Mouse (Mus musculus) lung, postnatal 25 days (tissue): ENCODE data around the gene Stk24.

ENCODE experiments used
- DNase-seq: peaks from one replicate; pipeline ENCODE4 v3.0.0; 2022; ENCODE audit warnings: low spot score

Gene Stk24

GRCm38 (mm10) chr14:121314934-121315333, 64.9 kb downstream of the Stk24 start:
- no peak for DNase-seq

DNA sequence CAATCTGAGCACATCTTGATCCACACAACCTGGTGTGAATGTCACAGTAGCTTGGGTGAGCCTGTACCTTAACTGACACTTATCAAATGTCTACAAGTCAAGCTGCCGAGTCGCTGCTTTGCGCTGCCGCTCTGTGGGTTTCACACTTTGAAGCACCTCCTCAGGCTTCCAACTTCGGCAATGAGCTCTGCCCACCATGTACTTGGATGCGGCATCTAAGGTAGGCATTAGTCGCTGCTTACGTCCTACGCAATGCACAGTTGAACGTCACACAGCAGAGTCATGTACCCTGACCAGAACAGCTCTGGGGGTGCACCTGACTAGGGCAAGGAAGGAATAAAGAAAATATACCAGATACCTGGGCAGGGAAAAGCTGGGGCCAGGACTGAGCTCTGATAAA, 66.5 kb downstream of the Stk24 start:
- no peak for DNase-seq

- no peak for DNase-seq
These were observed 68.7 kb downstream of the Stk24 start for GRCm38 (mm10) chr14:121311083-121311482.

- DNase-seq = no peak
These were observed 69.3 kb downstream of the Stk24 start for GRCm38 (mm10) chr14:121310325-121311080.

GRCm38 (mm10) chr14:121309909-121310308, 69.9 kb downstream of the Stk24 start:
- DNase-seq = no peak

DNA sequence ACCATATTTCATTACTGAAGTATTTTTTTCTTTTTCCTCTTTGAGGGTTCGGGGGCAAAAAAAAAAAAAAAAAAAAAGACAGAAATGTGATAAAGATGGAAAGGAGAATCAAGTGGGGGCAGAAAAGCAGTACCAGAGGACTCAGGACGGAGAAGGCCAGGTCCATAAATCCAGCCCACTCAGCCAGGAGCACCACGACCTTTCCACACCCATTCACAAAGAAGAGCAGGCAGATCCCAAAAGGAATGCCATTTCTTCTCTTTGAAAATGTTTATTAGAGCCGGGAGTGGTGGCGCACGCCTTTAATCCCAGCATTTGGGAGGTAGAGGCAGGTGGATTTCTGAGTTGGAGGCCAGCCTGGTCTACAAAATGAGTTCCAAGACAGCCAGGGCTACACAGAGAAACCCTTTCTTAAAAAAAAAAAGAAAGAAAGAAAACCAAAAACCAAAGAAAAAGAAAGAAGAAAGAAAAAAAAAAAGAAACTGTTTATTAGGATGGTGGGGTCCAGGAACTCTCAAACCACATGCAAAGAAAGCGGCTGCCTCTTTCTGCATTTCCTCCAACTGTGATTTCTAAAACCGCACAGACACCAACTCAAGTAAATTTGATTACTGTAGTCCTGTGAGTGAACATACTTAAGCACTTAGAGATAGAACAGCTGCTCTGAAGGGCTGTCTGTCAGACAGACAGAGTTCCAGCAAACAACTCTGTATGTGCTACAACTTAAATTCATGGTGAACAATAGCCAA, 74.3 kb downstream of the Stk24 start:
- no peak for DNase-seq

- no peak for DNase-seq
These were observed 75.3 kb downstream of the Stk24 start for GRCm38 (mm10) chr14:121304523-121304922.

- no peak for DNase-seq
These were observed 80.7 kb downstream of the Stk24 start for GRCm38 (mm10) chr14:121299093-121299492.

DNA sequence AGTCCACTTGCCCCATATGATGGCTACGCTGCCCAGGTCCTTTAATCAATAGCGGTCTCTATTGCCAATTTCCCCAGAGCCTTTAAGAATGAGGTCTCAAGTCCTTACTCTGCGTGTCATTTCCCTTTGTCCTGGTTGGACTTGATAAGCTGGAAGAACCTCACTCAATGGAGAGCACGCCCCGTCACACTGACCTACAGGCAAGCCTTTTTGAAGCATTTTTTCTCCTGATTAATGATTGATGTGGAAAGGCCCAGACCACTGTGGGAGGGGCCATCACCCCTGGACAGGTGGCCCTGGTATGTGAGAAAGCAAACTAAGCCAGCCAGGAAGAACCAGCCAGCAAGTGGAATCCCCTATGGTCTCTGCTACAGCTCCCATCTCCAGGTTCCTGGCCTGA, 81.3 kb downstream of the Stk24 start:
- DNase-seq = no peak

DNA sequence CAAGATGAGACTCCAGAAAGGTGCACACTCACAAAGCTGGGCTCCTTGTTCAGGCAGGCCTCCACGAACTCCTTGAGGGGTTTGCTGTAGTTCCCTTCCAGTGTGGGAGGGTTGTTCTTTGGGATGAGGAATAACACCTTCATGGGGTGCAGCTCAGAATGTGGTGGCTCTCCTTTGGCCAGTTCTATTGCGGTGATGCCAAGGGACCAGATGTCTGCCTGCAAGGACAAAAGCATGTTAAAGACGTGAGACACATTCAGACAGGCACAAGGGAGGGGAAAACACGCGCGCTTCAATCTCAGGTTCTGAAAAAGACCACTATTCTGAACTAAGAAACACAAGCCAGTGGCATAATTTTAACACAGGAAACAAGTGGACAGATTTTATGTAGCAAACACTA, 82.7 kb downstream of the Stk24 start:
- DNase-seq = no peak

- no peak for DNase-seq
These were observed 85.3 kb downstream of the Stk24 start for GRCm38 (mm10) chr14:121294484-121294883.

DNA sequence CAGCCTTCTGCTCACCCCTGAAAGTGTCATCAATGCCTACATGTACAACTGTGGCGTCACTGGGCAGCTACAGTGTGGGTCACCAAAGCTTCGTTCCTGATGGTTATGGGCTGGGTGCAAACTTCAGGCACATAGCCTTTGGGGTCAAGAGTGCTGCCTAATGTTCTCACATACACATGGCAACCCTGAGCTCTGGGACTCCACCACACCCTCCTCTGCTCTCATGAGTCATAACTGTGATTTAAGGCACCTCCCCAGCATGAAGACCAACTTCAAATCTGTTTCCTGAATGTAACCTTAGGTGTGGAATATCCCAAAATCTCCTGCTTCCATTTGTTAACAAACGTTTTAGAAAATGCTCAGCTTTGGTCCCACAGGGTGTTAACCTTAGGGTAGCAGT, 87.4 kb downstream of the Stk24 start:
- DNase-seq = no peak

- no peak for DNase-seq
These were observed 87.9 kb downstream of the Stk24 start for GRCm38 (mm10) chr14:121291881-121292280.

GRCm38 (mm10) chr14:121285379-121286120, 94.3 kb downstream of the Stk24 start:
- no peak for DNase-seq

DNA sequence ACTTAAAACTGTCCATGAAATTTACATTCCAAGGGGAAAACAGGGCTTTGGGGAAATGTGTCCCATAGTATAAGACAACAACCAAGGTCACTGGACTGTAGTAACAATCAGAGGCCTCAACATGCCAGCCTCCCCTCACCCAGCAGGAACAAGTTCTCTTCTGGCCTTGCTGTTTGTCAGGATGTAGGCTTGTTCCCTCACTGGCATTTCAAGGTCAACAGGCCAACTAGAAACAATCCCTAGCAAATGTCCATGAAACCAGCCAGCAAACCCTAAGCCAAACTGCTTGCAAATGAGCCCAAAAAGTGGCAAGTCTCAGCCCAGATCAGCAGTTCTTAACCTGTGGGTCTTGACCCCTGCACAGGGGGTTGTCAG, 98.5 kb downstream of the Stk24 start:
- DNase-seq = no peak

DNA sequence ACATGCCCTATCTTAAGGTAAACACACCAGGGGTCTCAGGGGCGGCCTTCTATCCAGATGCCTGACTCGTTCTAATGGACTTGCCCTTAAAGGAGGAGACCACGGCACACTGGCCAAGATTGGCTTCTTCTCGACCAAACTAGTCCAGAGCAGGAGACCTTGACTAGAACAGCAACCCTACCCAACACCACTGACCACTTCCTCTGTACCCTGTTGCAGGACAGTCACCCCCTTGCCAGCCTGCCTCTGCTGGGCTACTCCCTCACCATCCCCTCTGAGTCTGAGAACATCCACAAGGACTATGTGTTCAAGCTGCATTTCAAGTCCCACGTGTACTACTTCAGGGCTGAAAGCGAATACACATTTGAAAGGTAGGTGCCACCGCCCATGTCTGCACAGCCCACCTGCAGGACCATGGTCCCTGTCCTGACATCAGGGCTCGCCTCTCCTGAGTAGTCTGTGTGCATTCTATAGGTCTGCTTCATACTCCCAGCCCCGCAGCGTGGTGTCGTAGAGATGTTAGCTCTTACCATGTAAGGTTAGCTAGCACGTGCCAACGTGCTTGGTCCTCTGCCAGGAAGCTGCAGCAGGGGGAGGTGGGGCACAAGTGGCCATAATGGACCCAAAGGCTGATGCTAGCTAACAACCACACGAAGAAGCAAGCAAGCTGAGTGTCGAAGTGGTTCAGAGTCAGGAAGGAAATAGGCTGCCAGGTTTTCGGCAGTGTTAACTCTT, 99.0 kb downstream of the Stk24 start:
- no peak for DNase-seq

DNA sequence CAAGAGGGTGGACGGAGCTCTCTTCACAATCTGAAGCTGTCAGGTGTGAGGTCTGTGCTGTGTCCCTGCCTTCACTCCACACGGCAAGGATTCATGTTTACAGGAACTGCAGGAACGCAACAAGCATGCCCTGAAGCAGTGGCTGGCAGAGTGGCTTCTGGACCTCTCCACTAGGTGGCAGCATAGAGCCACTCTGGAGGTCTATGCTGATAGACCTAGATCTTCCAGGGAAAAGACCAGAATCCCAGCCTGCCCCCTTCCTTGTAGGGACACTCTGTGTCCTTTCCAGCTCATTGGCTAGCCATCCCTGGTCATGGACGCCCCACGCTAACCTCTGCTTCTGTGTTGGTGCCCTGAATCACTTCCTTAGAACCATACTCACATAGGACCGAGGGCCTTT, 100.7 kb downstream of the Stk24 start:
- DNase-seq = peak; percentile 80

DNA sequence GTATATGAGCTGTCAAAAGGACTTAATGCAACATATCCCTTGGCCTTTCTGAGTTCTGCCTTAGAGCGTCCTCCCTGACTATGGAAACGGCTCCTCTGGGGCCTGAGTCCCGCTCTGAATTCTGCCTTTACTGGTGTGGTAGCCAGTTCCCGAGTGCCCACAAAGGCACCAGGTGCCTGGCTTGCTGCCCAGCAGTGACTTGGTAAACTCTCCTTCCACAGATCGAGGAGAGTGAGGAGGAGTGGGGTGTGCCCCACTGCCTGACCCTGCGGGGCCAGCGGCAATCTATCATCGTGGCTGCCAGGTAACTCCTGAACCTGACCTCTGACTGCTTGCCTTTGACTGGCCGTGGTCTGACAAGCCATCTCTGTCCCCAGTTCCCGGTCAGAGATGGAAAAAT, 103.8 kb downstream of the Stk24 start:
- DNase-seq = no peak

DNA sequence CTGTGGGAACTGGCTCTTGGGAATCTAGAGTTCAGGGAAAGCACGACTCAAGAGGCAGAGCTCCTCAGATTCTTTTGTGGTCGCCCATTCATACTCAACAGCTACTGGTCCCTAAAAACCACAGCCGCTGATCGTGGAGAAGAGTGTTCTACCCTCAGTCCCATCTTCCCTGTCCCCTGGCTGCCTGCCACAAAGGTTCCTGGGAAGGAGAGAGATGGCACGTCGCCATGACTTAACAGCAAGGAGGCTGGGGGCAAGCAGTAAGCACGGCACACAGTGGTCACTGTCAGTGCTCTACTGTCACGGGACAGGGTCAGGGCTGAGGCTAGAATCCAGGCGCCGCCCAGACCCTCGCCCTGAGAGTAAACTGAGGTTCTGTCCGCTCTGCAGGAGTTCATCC, 104.8 kb downstream of the Stk24 start:
- no peak for DNase-seq

DNA sequence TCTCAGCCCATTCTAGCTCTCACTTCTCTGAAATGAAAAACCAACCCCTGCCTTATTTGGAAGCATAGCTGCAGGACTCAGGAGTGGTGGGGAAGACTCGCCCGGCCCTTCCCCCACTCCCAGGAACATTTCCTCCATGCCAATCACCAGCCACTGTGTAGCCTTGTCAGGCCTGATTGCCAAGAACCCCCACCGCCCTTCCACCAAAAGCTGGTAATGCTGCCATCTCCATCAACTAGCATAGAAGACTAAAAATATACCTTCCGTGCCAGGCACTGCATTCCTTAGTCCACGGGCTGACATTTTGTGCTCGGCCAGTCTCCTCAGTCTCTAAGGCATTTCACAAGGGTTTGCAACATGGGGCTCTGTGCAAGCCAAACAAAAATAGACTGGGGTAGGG, 109.3 kb downstream of the Stk24 start:
- no peak for DNase-seq

GRCm38 (mm10) chr14:121267801-121268200, 112.0 kb downstream of the Stk24 start:
- no peak for DNase-seq

DNA sequence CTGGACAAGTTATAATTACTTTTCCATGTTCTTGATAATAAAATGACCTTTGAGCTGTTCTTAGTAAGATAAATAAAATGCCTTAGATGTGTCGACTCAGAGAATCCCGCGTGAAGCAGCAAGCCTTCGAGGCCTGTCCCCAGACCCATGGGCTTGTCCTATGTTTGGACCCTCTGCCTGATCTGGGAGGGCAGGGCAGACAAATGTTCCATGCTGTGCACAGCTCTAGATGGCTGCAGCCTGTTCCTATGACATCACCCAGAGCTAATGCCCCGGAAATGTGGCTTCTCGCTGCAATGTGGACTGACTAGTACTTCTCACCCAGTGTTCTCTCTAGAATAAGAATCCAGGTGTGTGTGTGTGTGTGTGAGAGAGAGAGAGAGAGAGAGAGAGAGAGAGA, 115.4 kb downstream of the Stk24 start:
- no peak for DNase-seq
